Comparison of ENCODE assay signal across 14 mouse cellular contexts in genomic region chr3:149038771-149039170, GRCm38 (mm10). TPM values are rescaled to one million over a fixed set of nuclear protein-coding genes. Genes with fewer than 3 reads are reported as not detected.
DNase-seq lines count a peak whose midpoint lies in the region; ATAC-seq and TF ChIP-seq lines count a peak whose summit lies in the region.
"Had no signal": no experiment of that assay in that cellular context is flagged by ENCODE, and none has a peak within 500 bp of the region (broad histone marks: within the 10 kb centered on the region; RNA-seq: fewer than 3 reads in every experiment).

No protein-coding gene starts in this region.

- WGBS in heart, embryonic 13.5 days, result 15% methylated on average over 4 of the region's 4 CpGs
- WGBS in lung, postnatal 0 days, result 9% methylated on average over 4 of the region's 4 CpGs
- 75% methylated on average over 4 of the region's 4 CpGs for WGBS in neural tube, embryonic 15.5 days

- H3K9me3 ChIP-seq in heart, embryonic 13.5 days, result no peaks in the 10 kb centered on the region
- H3K9me3 ChIP-seq in lung, postnatal 0 days (ENCODE audit: low read length), result no peaks in the 10 kb centered on the region
- no peaks in the 10 kb centered on the region for H3K9me3 ChIP-seq in neural tube, embryonic 15.5 days (replicated peaks)
- H3K9me3 ChIP-seq: limb, embryonic 13.5 days; megakaryocyte, embryonic 14.5 days; neural tube, embryonic 12.5 days had no signal

- DNase-seq in kidney, postnatal 10 days, result peak; percentile 32
- DNase-seq in kidney, adult 18-20 months, result no peak
- peak; percentile 38 for DNase-seq in brain, embryonic 14.5 days (ENCODE audit: low read depth)
- peak; percentile 75 for DNase-seq in lung, postnatal 0 days (ENCODE audit: low spot score)
- no peak for DNase-seq in natural killer cell, adult 2 months (ENCODE audit: low spot score in 2 of 2)
- DNase-seq: forebrain, postnatal 0 days; right cerebral cortex, postnatal 14 days; thymus, adult 18-20 months had no signal

- H3K36me3 ChIP-seq in heart, embryonic 13.5 days, result no peaks in the 10 kb centered on the region
- no peaks in the 10 kb centered on the region for H3K36me3 ChIP-seq in lung, postnatal 0 days (ENCODE audit: insufficient read depth, low read length)
- no peaks in the 10 kb centered on the region for H3K36me3 ChIP-seq in neural tube, embryonic 15.5 days
- H3K36me3 ChIP-seq: limb, embryonic 13.5 days; neural tube, embryonic 12.5 days had no signal

- peak; percentile 12; the same call in 1 of the 2 replicates for TF ChIP-seq EP300 in lung, postnatal 0 days (IDR thresholded peaks at IDR 0.05)

- H3K4me1 ChIP-seq in heart, embryonic 13.5 days, result peaks cover 23% of the 10 kb centered on the region
- H3K4me1 ChIP-seq in lung, postnatal 0 days (ENCODE audit: insufficient read depth, low read depth, low read length), result no peaks in the 10 kb centered on the region; the same call in 1 of the 2 replicates
- peaks cover 20% of the 10 kb centered on the region for H3K4me1 ChIP-seq in neural tube, embryonic 15.5 days
- H3K4me1 ChIP-seq: megakaryocyte, embryonic 14.5 days had no signal

- H3K27me3 ChIP-seq in heart, embryonic 13.5 days (replicated peaks), result no peaks in the 10 kb centered on the region
- H3K27me3 ChIP-seq in lung, postnatal 0 days (replicated peaks; ENCODE audit: insufficient read depth, low read length), result no peaks in the 10 kb centered on the region
- H3K27me3 ChIP-seq in neural tube, embryonic 15.5 days (replicated peaks), result no peaks in the 10 kb centered on the region
- H3K27me3 ChIP-seq: limb, embryonic 13.5 days; megakaryocyte, embryonic 14.5 days; neural tube, embryonic 12.5 days had no signal

- no peak for ATAC-seq in heart, embryonic 13.5 days (ENCODE audit: extremely low read depth, insufficient number of reproducible peaks, low FRiP score, low TSS enrichment)
- ATAC-seq in lung, postnatal 0 days, result peak; percentile 77
- no peak for ATAC-seq in neural tube, embryonic 15.5 days (ENCODE audit: low FRiP score)
- no peak for ATAC-seq in monocyte, adult 5-6 weeks (replicated peaks; ENCODE audit: insufficient number of reproducible peaks, low FRiP score, low TSS enrichment, poor library complexity, severe bottlenecking)
- ATAC-seq: forebrain, postnatal 0 days had no signal

- peak overlapping the region; percentile 88 for H3K27ac ChIP-seq in heart, embryonic 13.5 days (replicated peaks)
- H3K27ac ChIP-seq in lung, postnatal 0 days (ENCODE audit: low read length), result peak overlapping the region; percentile 64
- no peak overlapping the region for H3K27ac ChIP-seq in neural tube, embryonic 15.5 days (replicated peaks)
- H3K27ac ChIP-seq: limb, embryonic 13.5 days; neural tube, embryonic 12.5 days had no signal

- TF ChIP-seq CTCF in brain, embryonic 14.5 days (IDR thresholded peaks at IDR 0.05; ENCODE audit: borderline replicate concordance, extremely low read depth, insufficient read depth, insufficient read length), result no peak
- no peak for TF ChIP-seq CTCF in lung, postnatal 0 days (IDR thresholded peaks at IDR 0.05)

- H3K4me2 ChIP-seq in heart, embryonic 13.5 days, result no peak overlapping the region
- no peak overlapping the region for H3K4me2 ChIP-seq in lung, postnatal 0 days (replicated peaks; ENCODE audit: low read depth, low read length)
- H3K4me2 ChIP-seq in neural tube, embryonic 15.5 days, result no peak overlapping the region
- H3K4me2 ChIP-seq: limb, embryonic 13.5 days; neural tube, embryonic 12.5 days had no signal

- H3K9ac ChIP-seq in heart, embryonic 13.5 days, result no peak overlapping the region
- no peak overlapping the region for H3K9ac ChIP-seq in lung, postnatal 0 days (replicated peaks; ENCODE audit: low read depth)
- no peak overlapping the region for H3K9ac ChIP-seq in neural tube, embryonic 15.5 days (replicated peaks)
- H3K9ac ChIP-seq: forebrain, postnatal 0 days; limb, embryonic 13.5 days; neural tube, embryonic 12.5 days had no signal

- H3K4me3 ChIP-seq in heart, embryonic 13.5 days, result no peak overlapping the region
- H3K4me3 ChIP-seq in lung, postnatal 0 days (ENCODE audit: low read depth, low read length), result no peak overlapping the region
- H3K4me3 ChIP-seq in neural tube, embryonic 15.5 days (replicated peaks), result no peak overlapping the region
- H3K4me3 ChIP-seq: limb, embryonic 13.5 days; megakaryocyte, embryonic 14.5 days; neural tube, embryonic 12.5 days had no signal

- TF ChIP-seq POLR2A in brain, embryonic 14.5 days (IDR thresholded peaks at IDR 0.05; ENCODE audit: borderline replicate concordance, extremely low read depth, insufficient read depth, insufficient read length, poor library complexity, severe bottlenecking), result no peak

RNA-seq across cellular contexts. Expression of gene Adgrl2, which starts 48.4 kb away (rescaled TPM):
- polyA plus RNA-seq in brain, embryonic 14.5 days (2012; rRNA removed), result 237 and 262 TPM in 2 replicates
- 32.6 and 34.4 TPM in 2 replicates for polyA plus RNA-seq in heart, embryonic 13.5 days (2015; fragmentation: Nextera tagmentation; extraction: Ambion mirVana)
- polyA plus RNA-seq in lung, postnatal 0 days (2015; fragmentation: Nextera tagmentation; extraction: Ambion mirVana), result 46.3 and 56.4 TPM in 2 replicates
- 136 and 171 TPM in 2 replicates for polyA plus RNA-seq in neural tube, embryonic 15.5 days (2015; fragmentation: Nextera tagmentation; extraction: Ambion mirVana)
- 0.10 to 1.5 TPM (median 0.75 TPM) in 3 replicates for total RNA-seq in monocyte, adult 5-6 weeks (2017)

Comparison
In these comparisons a context has a peak if more than half of its experiments do, and no peak if none do; other contexts are left out.
1. DNase-seq: peak in kidney, postnatal 10 days (single experiment), brain, embryonic 14.5 days (single experiment) and lung, postnatal 0 days (single experiment); none in kidney, adult 18-20 months (single experiment) and natural killer cell, adult 2 months (0 of 2).